Mouse (Mus musculus): Measurements from ENCODE around the gene Prkcg. TPM values are rescaled to one million over a fixed set of nuclear protein-coding genes. Genes with fewer than 3 reads are reported as not detected.
A peak's percentile ranks its signal among the peaks of the same experiment; 100 is the strongest.

The Prkcg gene
- total and polyA plus RNA-seq, 3 experiments, result 0.15 to 3.0 (median 0.17) TPM

DNA sequence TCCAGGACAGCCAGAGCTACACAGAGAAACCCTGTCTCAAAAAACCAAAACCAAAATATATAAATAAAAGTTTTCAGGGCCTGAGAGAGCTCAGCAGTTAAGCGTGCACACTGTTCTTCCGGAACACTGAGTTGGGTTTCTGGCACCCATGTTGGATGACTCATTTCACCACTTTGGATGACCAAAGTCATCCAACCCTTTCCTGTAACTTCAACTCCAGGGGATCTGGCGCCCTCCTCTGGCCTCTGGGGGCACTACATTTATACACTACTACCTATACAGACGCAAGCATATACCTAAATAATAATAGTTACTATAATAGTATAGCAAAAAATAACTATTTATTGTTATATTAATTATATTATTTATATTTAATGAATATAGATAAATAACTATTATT lies 87.9 kb downstream of the Prkcg start (continued):
- TF ChIP-seq MYC (IDR thresholded peaks at IDR 0.05; ENCODE audit: low read depth, low read length), result 0 out of 2 replicates have a peak, but pooled peaks have one; percentile 39
- TF ChIP-seq RAD21 (IDR thresholded peaks at IDR 0.05; ENCODE audit: low read depth, low read length), result peak; percentile 81
- peak; percentile 29; the same call in 1 of the 2 replicates for TF ChIP-seq ZC3H11A (IDR thresholded peaks at IDR 0.05; ENCODE audit: low read depth, low read length)

Other genes with a start within 250 kb of the Prkcg start
- gene AU018091, start 120.0 kb upstream of the Prkcg start, total RNA-seq (2012; rRNA removed), result 0.04 and 0.08 TPM in 2 replicates
- gene AU018091, start 120.0 kb upstream of the Prkcg start, total RNA-seq (2014; rRNA removed), result not detected in 2 replicates
- not detected in 2 replicates for gene AU018091, start 120.0 kb upstream of the Prkcg start, polyA plus RNA-seq (2012; ENCODE audit: insufficient read length, low read depth)
- gene Nlrp12, start 39.4 kb upstream of the Prkcg start, total RNA-seq (2012; rRNA removed), result not detected in 2 replicates
- gene Nlrp12, start 39.4 kb upstream of the Prkcg start, total RNA-seq (2014; rRNA removed), result not detected in 2 replicates
- gene Nlrp12, start 39.4 kb upstream of the Prkcg start, polyA plus RNA-seq (2012; ENCODE audit: insufficient read length, low read depth), result not detected in 2 replicates
- gene Myadm, start 99 bp upstream of the Prkcg start, total RNA-seq (2012; rRNA removed), result 3.7 and 4.4 TPM in 2 replicates
- 3.4 and 4.6 TPM in 2 replicates for gene Myadm, start 99 bp upstream of the Prkcg start, total RNA-seq (2014; rRNA removed)
- gene Myadm, start 99 bp upstream of the Prkcg start, polyA plus RNA-seq (2012; ENCODE audit: insufficient read length, low read depth), result 18.0 and 22.6 TPM in 2 replicates
- gene Cacng7, start 43.8 kb downstream of the Prkcg start, total RNA-seq (2012; rRNA removed), result 0.21 TPM in 2 replicates
- 0.26 and 0.28 TPM in 2 replicates for gene Cacng7, start 43.8 kb downstream of the Prkcg start, total RNA-seq (2014; rRNA removed)
- gene Cacng7, start 43.8 kb downstream of the Prkcg start, polyA plus RNA-seq (2012; ENCODE audit: insufficient read length, low read depth), result 2.4 and 2.8 TPM in 2 replicates
- gene Cacng8, start 101.5 kb downstream of the Prkcg start, total RNA-seq (2012; rRNA removed), result 0.50 and 0.51 TPM in 2 replicates
- 0.43 and 0.51 TPM in 2 replicates for gene Cacng8, start 101.5 kb downstream of the Prkcg start, total RNA-seq (2014; rRNA removed)
- 1.2 and 1.7 TPM in 2 replicates for gene Cacng8, start 101.5 kb downstream of the Prkcg start, polyA plus RNA-seq (2012; ENCODE audit: insufficient read length, low read depth)
- 0.13 TPM in 1 of 2 replicates, not detected in the other for gene Cacng6, start 135.0 kb downstream of the Prkcg start, total RNA-seq (2012; rRNA removed)
- gene Cacng6, start 135.0 kb downstream of the Prkcg start, total RNA-seq (2014; rRNA removed), result not detected in 2 replicates
- gene Cacng6, start 135.0 kb downstream of the Prkcg start, polyA plus RNA-seq (2012; ENCODE audit: insufficient read length, low read depth), result 0.19 TPM in 1 of 2 replicates, not detected in the other
- gene Tarm1, start 213.4 kb downstream of the Prkcg start, total RNA-seq (2012; rRNA removed), result not detected in 2 replicates
- not detected in 2 replicates for gene Tarm1, start 213.4 kb downstream of the Prkcg start, total RNA-seq (2014; rRNA removed)
- 0.44 and 1.3 TPM in 2 replicates for gene Tarm1, start 213.4 kb downstream of the Prkcg start, polyA plus RNA-seq (2012; ENCODE audit: insufficient read length, low read depth)